Mouse (Mus musculus): Measurements from ENCODE around the gene Mael.

The Mael gene

DNA sequence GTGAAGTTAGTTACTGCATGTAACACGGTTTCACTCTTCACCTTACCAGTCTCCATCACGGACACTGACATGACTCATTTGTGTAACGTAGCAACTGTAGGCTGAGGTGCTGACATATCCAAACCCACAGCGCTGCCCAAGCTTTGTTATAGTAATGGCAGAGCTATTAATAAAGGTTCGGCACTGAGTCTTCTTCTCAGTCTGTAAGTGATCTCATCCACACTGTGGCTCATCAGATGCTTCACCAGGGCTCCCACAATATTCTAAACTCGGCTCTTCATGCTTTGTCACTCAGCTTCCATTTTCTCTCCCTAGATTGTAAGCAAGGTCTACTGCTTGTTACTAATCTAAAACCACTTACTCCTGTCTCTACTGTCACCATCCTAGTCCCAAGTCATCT lies 29.2 kb downstream of the Mael start:
- DNase-seq (ENCODE audit: low spot score in 2 of 2): no peak

DNA sequence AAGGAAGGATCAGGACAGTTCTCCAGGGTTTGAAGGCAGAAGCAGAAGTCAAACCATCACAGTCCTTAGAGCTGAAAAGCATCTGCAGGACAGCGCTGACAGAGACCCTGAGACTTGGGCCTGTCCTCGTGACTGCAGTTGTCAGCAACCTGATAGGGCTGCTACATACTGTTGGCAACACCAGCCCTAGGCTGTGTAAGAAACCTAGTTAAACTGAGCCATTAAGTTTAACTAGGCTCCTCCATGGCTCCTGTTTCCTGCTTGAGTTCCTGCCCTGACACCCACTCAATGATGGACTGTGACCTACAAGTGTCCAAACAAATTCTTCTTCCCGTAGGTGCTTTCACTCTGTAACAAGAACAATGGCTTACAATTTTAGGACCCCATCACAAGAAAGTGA lies 33.4 kb downstream of the Mael start:
- no peak for DNase-seq (ENCODE audit: low spot score in 2 of 2)

DNA sequence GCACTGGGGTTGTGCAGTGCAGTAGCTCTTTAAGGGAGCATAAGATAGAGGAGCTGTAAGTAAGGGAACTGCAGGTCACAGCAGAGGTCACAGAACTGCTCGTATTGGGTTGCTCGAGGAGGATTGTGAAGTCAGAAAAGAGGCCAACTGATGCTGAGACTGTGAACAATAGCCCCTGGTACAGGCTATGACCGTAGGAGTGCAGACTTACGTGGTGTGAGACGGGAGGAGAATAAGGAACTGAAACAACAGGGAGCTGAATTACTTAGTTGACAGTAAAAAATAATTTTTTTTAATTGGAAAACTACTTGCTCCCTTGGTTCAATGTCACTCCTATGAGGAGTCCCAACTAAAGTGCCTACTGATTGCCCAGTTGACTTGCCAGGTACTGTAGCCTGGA lies 34.4 kb downstream of the Mael start:
- DNase-seq (ENCODE audit: low spot score in 2 of 2): no peak

DNA sequence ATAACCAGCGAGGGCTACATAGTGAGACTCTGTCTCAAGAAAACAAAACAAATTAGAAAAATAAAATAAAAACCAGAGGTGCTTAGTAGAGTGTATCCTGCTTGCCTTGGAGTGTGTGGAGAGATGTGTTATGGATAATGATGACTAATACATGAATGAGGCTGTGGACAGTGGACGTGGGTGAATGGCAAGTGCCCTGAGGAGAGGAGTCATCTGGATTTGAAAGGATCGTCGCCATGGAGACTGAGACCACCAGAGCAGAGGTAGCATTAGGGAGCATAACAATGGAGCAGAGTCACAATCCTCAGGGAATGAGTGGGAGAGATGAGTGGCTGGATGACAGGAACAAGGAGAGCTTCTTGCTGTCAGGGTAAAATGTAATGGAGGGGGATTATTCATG lies 48.7 kb downstream of the Mael start:
- DNase-seq (ENCODE audit: low spot score in 2 of 2): no peak

DNA sequence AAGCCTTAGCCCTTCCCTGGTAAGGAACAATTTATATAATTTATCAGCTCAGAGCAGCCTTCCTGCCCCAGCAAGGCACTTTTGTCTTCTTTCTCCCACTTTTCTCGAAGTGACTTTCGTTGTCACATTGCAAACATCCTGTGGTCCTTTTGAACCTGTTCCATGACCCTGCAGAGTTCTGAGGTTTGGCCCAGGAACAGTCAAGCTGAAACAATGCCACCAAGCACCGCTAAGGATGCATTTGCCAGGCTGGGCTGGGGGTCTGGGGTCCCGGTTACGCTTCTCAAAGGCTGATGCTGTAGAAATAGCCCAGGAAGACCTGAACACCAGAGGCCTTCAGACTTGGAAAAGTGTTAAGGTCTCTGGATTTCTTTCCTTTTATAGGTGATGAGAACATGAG lies 53.2 kb downstream of the Mael start:
- no peak for DNase-seq (ENCODE audit: low spot score in 2 of 2)

DNA sequence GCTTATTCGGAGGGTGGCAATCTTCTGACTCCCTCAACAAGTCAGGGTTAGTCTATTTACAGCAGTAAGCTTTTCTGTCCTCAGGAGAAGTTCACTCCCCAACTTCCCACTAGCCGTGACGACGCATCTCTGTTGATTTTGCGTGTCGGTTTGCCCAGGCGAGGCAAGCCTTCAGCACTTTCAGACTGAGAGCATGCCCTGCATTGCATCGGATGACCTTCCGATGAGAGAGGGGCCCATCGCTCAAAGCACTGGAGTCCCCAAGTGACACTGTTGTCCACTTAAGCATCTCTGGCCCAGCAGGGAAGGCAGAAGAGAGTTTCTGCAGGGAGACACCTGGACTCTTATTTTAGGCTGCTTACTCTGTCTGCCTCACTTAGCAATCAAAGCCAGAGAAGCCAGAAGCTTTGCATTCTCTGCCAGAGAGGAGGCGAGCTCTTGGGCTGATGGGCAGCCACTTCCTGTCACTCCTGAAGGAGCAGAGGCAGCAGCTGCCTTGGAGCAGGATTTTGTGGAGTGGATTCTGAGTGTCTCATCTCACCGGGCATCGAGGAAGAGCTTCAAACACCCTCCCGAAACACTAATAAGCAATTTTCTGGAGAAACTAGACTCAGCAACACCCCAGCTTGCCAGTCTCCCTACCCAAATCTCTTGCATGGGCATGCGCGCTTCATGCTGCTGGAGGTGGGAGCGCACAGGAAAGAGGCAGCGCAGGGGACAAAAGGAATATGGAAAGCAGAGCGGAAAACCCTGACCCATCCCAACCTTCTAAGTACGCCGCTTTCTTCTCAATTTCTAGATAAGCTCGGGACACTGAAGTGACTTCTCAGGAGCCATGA lies 53.9 kb downstream of the Mael start:
- no peak for DNase-seq (ENCODE audit: low spot score in 2 of 2)

DNA sequence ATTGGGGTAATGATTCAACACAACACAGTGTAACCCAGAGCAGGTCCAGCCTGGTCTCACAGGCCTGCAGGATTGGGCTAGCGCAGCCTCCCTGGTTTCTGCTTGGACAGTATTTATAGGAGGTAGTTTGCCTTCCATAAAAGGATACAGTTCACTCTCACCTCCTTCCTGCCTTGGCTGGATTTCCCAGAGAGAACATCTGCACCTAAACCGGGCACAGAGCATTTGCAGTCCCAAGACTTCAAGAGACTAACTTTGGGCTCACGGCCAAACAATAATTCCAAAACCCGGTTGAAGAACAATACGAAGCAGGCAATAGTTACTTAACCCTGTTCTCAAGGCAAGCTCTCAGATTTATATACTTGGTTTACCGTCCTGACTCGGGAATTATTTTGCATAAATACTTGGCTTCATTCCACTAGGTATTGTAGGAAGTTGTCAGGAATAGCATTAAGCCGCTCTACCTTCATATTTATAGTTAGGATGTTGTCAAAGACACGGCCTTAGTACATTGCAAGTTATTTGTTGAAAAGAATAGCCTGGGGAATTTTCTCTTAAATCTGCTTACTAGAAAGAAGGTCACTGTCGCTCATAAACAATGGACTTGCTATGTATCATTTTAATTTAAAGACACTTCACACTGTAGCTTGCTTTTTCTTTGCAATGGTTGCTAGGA lies 55.5 kb downstream of the Mael start:
- no peak for DNase-seq (ENCODE audit: low spot score in 2 of 2)

DNA sequence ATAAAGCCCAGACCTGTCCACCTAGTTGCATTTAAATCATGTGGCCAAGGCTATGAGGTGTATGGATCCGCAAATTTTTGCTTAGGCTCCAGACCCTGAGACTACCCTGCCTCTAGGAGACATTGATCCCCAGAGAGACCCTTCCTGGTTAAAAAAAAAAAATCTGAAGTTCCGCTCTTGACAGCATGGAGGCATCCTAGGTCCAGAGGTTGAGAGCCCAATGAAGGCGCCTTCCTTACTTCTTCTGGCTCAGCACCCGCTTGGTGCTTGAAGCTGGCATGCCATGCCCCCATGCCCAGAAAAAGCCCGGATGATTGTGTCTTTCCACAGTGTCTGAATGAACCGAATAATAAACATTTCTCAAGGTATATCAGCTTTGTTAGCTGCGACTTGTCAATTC lies 57.0 kb downstream of the Mael start:
- no peak for DNase-seq (ENCODE audit: low spot score in 2 of 2)

DNA sequence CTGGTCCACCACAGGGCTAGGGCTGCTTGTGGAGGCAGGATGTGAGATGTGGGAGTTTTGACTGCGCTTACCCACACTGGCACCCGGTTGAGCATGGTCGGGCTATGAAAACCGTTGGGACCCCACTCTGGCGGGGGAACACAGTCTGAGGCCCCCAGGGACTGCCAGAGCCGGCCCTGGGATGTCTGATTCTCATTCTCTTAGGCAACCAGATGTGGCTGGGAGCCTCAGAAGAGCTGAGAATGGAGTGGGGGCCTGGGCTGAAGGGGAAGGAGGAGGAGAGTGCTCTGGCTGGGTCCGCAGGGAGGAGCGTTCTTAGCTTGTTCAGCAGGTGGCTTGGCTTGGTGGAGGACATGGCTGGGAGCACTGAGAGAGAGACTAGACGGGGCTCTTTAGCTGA lies 64.9 kb downstream of the Mael start:
- no peak for DNase-seq (ENCODE audit: low spot score in 2 of 2)

DNA sequence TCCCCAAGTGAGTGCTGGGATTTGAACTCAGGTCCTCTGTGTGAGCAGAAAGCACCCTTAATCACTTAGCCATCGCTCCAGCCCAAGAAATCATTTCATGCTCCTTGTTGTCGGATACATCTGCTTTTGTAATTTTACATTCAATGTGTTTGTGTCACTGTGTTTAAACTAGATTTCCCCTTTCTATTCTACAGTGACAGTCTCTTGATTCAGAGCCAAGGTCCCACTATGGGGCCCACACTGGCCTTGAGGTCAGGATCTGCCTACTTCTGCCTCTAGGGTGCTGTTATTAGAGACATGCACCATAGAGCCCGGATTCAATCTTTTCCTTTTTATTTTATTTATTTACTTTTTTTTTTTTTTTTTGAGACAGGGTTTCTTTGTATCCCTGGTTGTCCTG lies 65.6 kb downstream of the Mael start:
- no peak for DNase-seq (ENCODE audit: low spot score in 2 of 2)

DNA sequence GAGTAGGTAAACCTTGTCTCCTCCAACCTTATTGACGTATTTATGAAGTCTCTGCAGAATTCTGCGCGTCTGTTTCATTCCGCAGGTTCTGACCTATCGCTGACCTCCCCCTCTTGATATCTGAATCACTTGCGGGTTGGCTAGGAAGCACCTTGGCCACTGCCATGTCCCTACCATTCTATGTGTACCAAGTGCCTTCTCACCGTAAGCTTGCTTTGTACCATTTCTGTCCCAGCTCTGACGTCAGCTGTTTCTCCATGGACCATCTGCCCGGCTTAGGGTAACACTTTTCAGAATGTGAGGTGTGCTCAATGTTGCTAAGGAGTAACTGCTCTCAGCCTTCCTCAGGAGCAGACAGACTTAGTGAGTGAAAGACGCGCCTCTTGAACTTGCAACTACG lies 67.7 kb downstream of the Mael start:
- DNase-seq (ENCODE audit: low spot score in 2 of 2): no peak

DNA sequence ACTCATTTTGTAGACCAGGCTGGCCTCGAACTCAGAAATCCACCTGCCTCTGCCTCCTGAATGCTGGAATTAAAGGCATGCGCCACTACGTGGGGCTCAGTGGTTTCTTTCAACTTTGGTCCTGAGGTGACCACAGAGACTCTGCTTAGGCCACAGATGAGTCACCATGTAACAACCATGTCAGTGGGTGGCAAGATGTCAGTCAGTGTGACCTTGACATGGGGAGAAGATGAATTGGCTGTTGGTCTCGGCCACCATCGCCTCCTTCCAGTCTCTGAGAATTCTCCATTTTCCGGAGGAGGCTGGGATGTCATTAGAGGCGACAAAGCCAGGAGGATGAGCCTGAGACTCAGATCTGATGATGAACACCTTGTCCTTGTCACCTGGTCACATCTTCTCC lies 68.8 kb downstream of the Mael start:
- no peak for DNase-seq (ENCODE audit: low spot score in 2 of 2)

DNA sequence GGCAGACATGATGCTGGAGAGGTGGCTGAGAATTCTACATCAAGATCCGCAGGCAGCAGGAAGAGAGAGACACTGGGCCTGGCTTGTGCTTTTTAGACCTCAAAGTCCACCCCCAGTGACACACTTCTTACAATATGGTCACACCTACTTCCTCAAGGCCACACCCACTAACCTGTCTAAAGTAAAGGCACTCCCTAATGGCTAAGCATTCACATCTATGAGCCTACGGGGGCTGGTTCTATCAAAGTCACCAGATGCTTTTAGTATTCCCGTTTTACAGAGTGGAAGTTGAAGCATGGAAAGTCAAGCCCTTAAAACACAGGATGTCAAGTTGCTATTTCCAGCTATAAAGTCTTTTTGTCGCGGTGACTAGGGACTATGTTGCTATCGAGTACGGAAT lies 70.5 kb downstream of the Mael start:
- no peak for DNase-seq (ENCODE audit: low spot score in 2 of 2)

DNA sequence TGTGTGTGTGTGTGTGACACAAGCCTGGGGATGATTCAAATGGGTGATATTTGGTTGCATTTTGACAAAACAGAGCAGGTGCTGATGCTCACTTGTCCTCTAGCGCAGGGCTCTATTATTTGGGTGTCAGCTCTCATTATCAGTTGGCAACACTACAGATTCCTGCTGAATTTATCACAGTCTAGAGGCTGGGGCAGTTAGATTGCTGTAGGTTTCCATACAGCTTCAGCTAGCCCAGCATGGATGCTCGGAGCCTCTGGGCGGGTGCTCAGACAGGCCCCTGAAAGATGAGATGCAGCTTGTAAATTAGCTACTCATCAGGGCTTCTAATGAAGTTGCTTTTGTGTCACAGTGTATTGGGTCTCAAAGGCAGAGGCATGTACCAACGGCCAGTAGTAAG lies 71.1 kb downstream of the Mael start:
- no peak for DNase-seq (ENCODE audit: low spot score in 2 of 2)

DNA sequence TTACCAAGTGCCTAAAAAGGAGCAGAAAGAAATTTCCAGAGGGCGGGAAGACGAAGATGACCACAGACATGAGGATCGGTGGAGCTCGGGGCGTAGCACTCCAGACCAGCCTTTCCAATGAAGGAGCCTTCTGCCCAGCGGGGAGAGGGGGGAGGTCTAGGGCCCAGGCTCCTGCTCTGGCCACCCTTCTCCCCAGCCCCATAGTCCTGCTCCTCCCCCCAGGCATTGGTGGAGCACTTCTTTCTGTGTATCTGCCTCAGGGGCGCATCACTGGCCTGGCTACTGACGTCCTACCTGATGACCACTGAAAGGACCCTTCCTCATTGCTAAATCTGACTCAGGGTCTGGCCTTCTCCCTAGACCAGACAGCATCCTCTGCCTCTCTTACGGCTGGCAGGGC lies 73.4 kb downstream of the Mael start:
- no peak for DNase-seq (ENCODE audit: low spot score in 2 of 2)

DNA sequence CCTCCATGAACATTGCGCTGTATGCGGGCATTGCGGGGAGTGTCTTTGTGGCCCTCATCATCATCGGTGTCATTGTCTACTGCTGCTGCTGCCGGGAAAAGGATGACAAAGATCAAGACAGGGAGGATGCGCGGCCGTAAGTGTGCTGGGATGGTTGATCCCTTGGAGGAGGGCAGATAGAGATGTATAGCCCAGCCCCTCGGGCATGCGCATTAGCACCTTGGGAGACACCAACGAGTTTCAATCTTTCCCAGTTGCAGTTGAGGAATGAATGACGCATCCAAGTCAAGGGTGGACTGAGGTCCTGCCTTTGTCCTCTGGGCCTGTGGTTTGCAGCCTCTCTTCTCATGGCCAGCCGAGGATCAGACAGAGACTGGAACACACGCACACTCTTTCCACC lies 74.0 kb downstream of the Mael start:
- DNase-seq (ENCODE audit: low spot score in 2 of 2): peak in 1 of 2 experiments; percentile 3

DNA sequence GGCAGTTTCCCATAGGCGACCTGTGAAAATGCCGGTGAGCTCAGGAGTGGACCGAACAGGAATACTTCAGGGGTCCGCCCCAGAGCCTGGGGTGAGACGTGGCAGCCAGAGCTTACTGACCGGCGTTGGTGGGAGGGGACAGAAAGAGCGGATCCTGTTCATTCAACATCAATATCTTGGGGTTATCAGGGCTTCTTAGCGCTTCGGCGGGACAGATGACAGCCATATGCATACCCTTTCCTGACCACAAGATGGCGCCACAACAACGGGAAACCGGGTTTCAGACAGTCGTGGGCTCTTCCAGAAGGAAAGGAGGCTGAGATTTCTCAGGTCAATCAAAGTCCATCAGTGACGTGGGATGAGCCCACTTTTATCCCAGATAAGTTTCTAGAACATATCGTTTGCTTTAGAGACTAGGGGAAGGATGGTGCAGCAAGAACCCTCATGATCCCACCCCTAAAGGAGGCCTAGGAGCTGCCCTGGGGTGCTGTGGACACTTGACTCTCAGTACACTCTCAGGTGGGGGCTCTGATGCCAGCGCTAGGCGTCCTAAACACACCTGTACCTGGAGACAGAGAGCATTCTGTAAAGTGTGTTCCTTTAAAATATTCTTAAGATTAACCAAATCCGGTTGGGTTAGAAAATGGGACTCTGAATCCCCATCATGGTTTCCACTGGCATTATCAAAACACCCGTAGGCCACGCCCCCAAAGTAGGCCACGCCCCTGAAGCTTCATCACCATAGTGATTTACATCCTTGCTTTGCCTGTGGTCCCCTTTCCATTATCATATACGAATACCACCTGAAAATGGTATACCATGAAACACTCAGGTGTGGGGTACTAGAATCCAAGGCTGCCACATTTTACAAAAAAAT lies 77.7 kb downstream of the Mael start:
- peak in 1 of 2 experiments; percentile 72 for DNase-seq (ENCODE audit: low spot score in 2 of 2)

DNA sequence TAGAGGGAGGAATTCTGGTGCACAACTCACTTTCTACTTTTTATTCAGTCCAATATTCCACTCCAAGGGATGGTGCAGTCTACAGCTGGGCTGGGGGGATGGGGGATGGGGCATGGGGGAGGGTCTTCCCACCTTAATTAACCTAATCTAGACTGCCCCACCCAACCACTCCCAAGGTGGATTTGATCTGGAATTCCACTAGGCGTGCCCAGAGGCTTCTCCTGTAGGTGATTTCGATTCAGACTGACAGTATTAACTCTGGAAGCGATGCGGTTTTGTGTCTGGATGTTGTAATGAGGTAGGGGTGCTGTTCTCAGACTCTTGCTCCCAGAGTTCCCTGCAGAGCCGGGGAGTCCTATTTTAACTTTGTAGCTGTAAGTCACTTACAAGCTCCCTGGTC lies 78.4 kb downstream of the Mael start:
- DNase-seq (ENCODE audit: low spot score in 2 of 2): no peak

DNA sequence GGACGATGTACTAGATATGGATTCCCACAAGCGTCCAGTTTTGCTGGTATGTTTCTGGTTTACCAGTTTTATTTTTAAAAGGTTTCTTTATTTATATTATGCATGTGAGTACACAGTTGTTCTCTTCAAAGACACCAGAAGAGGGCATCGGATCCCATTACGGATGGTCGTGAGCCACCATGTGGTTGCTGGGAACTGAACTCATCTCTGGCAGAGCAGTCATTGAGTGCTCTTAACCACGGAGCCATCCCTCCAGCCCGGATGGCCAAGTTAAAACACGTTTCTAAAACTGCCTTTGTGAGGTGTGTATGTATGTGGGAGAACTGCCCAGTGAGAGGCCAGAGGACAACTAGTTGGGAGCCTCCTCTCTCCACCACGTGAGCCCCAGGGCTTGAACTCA lies 79.9 kb downstream of the Mael start:
- no peak for DNase-seq (ENCODE audit: low spot score in 2 of 2)

DNA sequence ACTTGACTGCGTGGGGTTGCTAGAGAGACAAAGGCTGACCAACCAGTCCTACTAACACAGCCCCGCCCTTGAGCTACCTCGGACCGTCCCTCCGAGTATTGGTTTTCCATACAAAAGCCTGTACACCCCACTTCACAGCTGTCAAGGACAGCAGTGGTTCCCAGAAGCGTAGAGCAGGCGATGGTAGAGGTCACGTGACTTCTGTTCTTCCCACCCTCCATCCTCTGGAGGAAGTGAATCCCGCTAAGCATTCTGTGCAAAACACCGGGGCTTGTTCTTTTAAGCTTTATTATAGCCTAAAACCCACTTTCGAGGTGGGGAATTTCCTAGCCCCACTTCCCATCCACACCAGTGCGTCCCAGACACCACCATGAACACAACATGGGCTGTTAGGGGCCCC lies 80.8 kb downstream of the Mael start:
- DNase-seq (ENCODE audit: low spot score in 2 of 2): no peak

DNA sequence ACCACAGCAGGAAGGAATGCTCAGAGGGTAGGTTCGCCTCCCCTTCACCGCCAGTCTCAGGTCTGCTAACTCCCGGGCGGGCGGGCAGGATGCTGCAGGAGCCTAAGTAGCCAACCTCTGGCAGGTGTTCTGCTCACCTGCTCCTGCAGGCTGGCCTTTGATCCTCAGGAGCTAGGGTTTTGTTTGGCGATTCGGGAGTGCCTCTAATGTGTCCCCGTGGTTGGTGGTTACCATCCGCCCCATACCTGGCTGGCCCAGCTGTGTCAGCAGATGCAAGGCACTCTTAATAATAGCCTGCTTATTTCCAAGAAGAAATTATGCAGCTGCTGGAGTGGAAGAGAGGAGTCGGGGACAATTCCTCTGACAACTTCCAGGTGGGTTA lies 83.4 kb downstream of the Mael start:
- DNase-seq (ENCODE audit: low spot score in 2 of 2): no peak
